8 mouse cellular contexts compared by ENCODE assay signal in the genomic region with DNA sequence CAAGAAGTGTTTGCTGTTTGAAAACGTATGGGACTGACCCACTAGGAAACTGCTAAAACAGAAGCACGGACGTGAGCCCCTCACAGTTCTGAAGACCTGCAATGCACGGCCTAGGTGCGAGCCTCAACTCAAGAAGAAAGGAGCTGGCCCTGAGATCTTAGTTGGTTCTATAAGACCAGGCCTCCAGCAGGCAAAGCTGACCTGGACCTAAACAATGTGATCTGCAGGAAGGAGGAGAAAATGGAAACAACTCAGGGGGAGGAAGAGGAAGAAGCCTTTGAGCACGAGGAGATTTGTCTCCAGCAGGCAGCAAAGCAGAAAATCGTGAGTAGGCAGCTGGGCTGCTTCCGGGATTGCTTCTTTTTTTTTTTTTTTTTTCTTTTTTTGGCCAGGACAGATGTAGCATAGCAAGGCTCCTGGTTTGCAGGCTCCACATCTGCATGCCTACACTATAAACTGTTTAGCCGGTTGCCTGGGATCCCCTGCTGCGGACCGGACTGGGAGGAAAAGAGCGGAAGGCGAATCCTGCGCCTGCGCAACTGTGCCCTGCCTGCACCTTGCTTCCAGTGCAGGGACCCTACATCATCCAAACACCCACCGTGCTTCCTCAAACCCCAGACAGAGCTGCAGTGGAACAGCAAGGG. TPM values are rescaled to one million over a fixed set of nuclear protein-coding genes. Genes with fewer than 3 reads are reported as not detected.
A peak's percentile ranks its signal among the peaks of the same experiment; 100 is the strongest.
DNase-seq lines count a peak whose midpoint lies in the region; ATAC-seq lines count a peak whose summit lies in the region.

No protein-coding gene starts in this region.

- no peak overlapping the region for H3K4me3 ChIP-seq in liver, embryonic 13.5 days (replicated peaks)

- WGBS in liver, embryonic 13.5 days (ENCODE audit: insufficient replicate concordance) = 67% methylated on average over 16 of the region's 16 CpGs

- H3K27me3 ChIP-seq in liver, embryonic 13.5 days = no peaks in the 10 kb centered on the region

- peaks cover 38% of the 10 kb centered on the region for H3K4me1 ChIP-seq in liver, embryonic 13.5 days (replicated peaks)

- no peak overlapping the region for H3K9ac ChIP-seq in liver, embryonic 13.5 days

- H3K9me3 ChIP-seq in liver, embryonic 13.5 days (replicated peaks) = no peaks in the 10 kb centered on the region

- peak; percentile 27; the same call in 1 of the 2 replicates for ATAC-seq in frontal cortex, adult (ENCODE audit: low TSS enrichment)
- no peak for ATAC-seq in liver, embryonic 13.5 days (ENCODE audit: low read depth)

- peak overlapping the region; percentile 37 for H3K27ac ChIP-seq in liver, embryonic 13.5 days

- DNase-seq in frontal cortex, postnatal 10 days (ENCODE audit: low spot score in 2 of 2) = no peak
- peak; percentile 44 for DNase-seq in right cerebral cortex, postnatal 10 days (ENCODE audit: low spot score in 2 of 2)
- no peak for DNase-seq in right cerebral cortex, postnatal 25 days
- DNase-seq in liver, embryonic 13.5 days = no peak
- peak; percentile 50 to 58 for DNase-seq in thymus, postnatal 36 days
- no peak for DNase-seq in kidney, adult 18-20 months
- DNase-seq in cerebellum, adult 18-20 months = no peak

- H3K36me3 ChIP-seq in liver, embryonic 13.5 days = peaks cover 16% of the 10 kb centered on the region; the same call in 1 of the 2 replicates

- no peak overlapping the region for H3K4me2 ChIP-seq in liver, embryonic 13.5 days

RNA-seq across cellular contexts. Expression of gene Rgs10, which starts 39.3 kb away (rescaled TPM):
- 48.5 and 54.6 TPM in 2 replicates for polyA plus RNA-seq in liver, embryonic 13.5 days (2015; fragmentation: Nextera tagmentation; extraction: Ambion mirVana)

Comparison
In these comparisons a context has a peak if more than half of its experiments do, and no peak if none do; other contexts are left out.
1. DNase-seq: peak in right cerebral cortex, postnatal 10 days (2 of 2) and thymus, postnatal 36 days (2 of 2); none in frontal cortex, postnatal 10 days (0 of 2), right cerebral cortex, postnatal 25 days (single experiment), liver, embryonic 13.5 days (single experiment), kidney, adult 18-20 months (single experiment) and cerebellum, adult 18-20 months (0 of 2).